Mouse (Mus musculus) megakaryocyte, embryonic 14.5 days (primary cell): ENCODE measurements around the gene Clec2e.

Experiments used
- FLI1 ChIP-seq: IDR thresholded peaks from 2 replicates; pipeline ENCODE4 v1.6.1; 2012; ENCODE audit warnings: low read length, inconsistent platforms, mixed read lengths
- GATA1 ChIP-seq: IDR thresholded peaks from 3 replicates; pipeline ENCODE4 v1.6.1; 2012; ENCODE audit warnings: mixed read lengths, low read length, inconsistent platforms, borderline replicate concordance

DNA sequence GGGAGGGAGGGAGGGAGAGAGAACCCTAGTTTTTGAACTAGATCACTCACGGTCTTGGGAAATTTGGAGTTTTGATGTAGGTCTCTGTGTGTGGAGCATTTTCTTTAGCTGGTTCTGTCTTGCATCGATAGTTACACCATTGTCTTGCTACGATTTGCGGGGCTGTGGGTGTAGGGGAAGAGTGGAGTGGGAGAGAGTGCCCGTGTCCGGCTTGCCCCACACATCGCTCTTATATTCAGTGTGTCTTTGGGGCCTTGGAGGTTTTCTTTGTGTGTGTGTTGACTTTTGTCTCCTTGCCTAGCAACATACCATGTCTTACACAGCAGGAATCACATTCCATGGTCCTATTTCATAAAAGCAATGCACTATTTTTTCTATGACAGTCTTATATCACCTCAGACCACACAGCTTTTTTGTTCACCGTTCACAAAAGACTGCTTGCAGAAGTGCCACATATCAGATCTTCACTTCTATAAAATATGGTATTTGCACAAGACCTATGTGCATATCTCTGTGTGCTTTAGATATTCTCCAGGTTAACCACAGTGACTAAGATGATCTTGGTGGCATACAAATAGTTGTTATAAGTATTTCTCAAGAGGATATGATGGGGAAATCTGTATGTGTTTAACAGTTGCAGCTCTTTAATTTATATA, 51.0 kb downstream of the Clec2e start:
- no peak for TF ChIP-seq GATA1
- TF ChIP-seq FLI1 = no peak
